Mouse (Mus musculus) embryonic facial prominence, embryonic 15.5 days (tissue): ENCODE measurements around the gene Hrc. TPM values are rescaled to one million over a fixed set of nuclear protein-coding genes. Genes with fewer than 3 reads are reported as not detected.
A peak's percentile ranks its signal among the peaks of the same experiment; 100 is the strongest.
"Not testable (repeated sequence)": the region's sequence is repeated elsewhere in the genome, so short reads cannot be mapped to it uniquely, and the experiment has no call there.

Experiments
- ATAC-seq: fragments of 200-750 bp; cut with Nextera tagmentation; 2 replicates; pipeline ENCODE4 v1.8.0; 2017; ENCODE audit warnings: low read depth, moderate TSS enrichment; ENCODE audit not compliant: insufficient number of reproducible peaks, low FRiP score, low TSS enrichment
- H3K27ac ChIP-seq: fragments of 300-500 bp; sonication (generic); replicated peaks from 2 replicates; pipeline ENCODE4 v1.5.1; 2015; ENCODE audit warnings: mild to moderate bottlenecking, inconsistent platforms
- H3K27me3 ChIP-seq: fragments of 300-500 bp; sonication (generic); 2 replicates; pipeline ENCODE4 v1.6.1; 2015; ENCODE audit warnings: inconsistent platforms
- H3K36me3 ChIP-seq: fragments of 300-500 bp; sonication (generic); 2 replicates; pipeline ENCODE4 v1.6.1; 2015; ENCODE audit warnings: mild to moderate bottlenecking, inconsistent platforms
- H3K4me1 ChIP-seq: fragments of 300-500 bp; sonication (generic); 2 replicates; pipeline ENCODE4 v1.6.1; 2015; ENCODE audit warnings: inconsistent platforms
- H3K4me2 ChIP-seq: fragments of 300-500 bp; sonication (generic); replicated peaks from 2 replicates; pipeline ENCODE4 v1.6.1; 2015; ENCODE audit warnings: mild to moderate bottlenecking, inconsistent platforms
- H3K4me3 ChIP-seq: fragments of 300-500 bp; sonication (generic); replicated peaks from 2 replicates; pipeline ENCODE4 v1.5.1; 2015; ENCODE audit warnings: mild to moderate bottlenecking, inconsistent platforms
- H3K9ac ChIP-seq: fragments of 300-500 bp; sonication (generic); 2 replicates; pipeline ENCODE4 v1.6.1; 2015; ENCODE audit warnings: inconsistent platforms
- H3K9me3 ChIP-seq: fragments of 300-500 bp; sonication (generic); replicated peaks from 2 replicates; pipeline ENCODE4 v1.6.1; 2016; ENCODE audit warnings: inconsistent platforms
- WGBS: fragments of 180-500 bp; shearing (Covaris S2); methylation state at CpG from one replicate; pipeline ENCODE4 v1.1.7; 2015; 5-methylcytosine and 5-hydroxymethylcytosine counted together
- polyA plus RNA-seq: library from polyadenylated mRNA; unstranded; fragments of >200 nt; fragmentation: Nextera tagmentation; extraction: Ambion mirVana; gene quantifications from 2 replicates; pipeline ENCODE4 v1.2.1, GENCODE M21; 2015

Hrc gene
- polyA plus RNA-seq, 1 experiment from 2014 or later: 8.7 TPM

- ATAC-seq: no peak
These were observed 18.0 kb downstream of the Hrc start for GRCm38 (mm10) chr7:45353041-45353440.

GRCm38 (mm10) chr7:45355318-45356020 lies 20.4 kb downstream of the Hrc start:
- H3K4me1 ChIP-seq: no peaks in the 10 kb centered on the region
- H3K4me2 ChIP-seq: no peak overlapping the region
- H3K4me3 ChIP-seq: no peak overlapping the region
- no peaks in the 10 kb centered on the region for H3K9me3 ChIP-seq
- H3K9ac ChIP-seq: no peak overlapping the region
- peaks cover 10% of the 10 kb centered on the region; the same call in 1 of the 2 replicates for H3K36me3 ChIP-seq
- no peak overlapping the region for H3K27ac ChIP-seq
- no peak for ATAC-seq
- no peaks in the 10 kb centered on the region for H3K27me3 ChIP-seq
- WGBS: 71% methylated on average over 15 of the region's 15 CpGs

More at GRCm38 (mm10) chr7:45353041-45353440, 18.0 kb downstream of the Hrc start:
- Histone ChIP-seq H3K4me3 (no peak overlapping the region), H3K4me1 (no peaks in the 10 kb centered on the region), H3K4me2 (no peak overlapping the region), H3K36me3 (peaks cover 10% of the 10 kb centered on the region), H3K9me3 (no peaks in the 10 kb centered on the region), H3K27me3 (no peaks in the 10 kb centered on the region), H3K27ac (no peak overlapping the region), H3K9ac (no peak overlapping the region)
- 21% methylated on average over 5 of the region's 5 CpGs for WGBS

- Histone ChIP-seq H3K9me3 (no peaks in the 10 kb centered on the region), H3K9ac (no peak overlapping the region), H3K4me2 (no peak overlapping the region), H3K4me3 (no peak overlapping the region), H3K27me3 (peaks cover 2% of the 10 kb centered on the region; the same call in 1 of the 2 replicates), H3K36me3 (peaks cover 10% of the 10 kb centered on the region; the same call in 1 of the 2 replicates), H3K27ac (no peak overlapping the region), H3K4me1 (peaks cover 2% of the 10 kb centered on the region)
- ATAC-seq: no peak
- WGBS: 48% methylated on average over 13 of the region's 13 CpGs
These were observed 21.0 kb downstream of the Hrc start for GRCm38 (mm10) chr7:45356087-45356486.

GRCm38 (mm10) chr7:45359081-45359480 lies 24.0 kb downstream of the Hrc start:
- H3K9me3 ChIP-seq, ATAC-seq, H3K36me3 ChIP-seq, H3K27ac ChIP-seq, H3K4me2 ChIP-seq, H3K9ac ChIP-seq, H3K4me3 ChIP-seq: not testable (repeated sequence)
- H3K27me3 ChIP-seq: peaks cover 25% of the 10 kb centered on the region; the same call in 1 of the 2 replicates
- WGBS: 65% methylated on average over 11 of the region's 11 CpGs
- peaks cover 21% of the 10 kb centered on the region for H3K4me1 ChIP-seq

GRCm38 (mm10) chr7:45360404-45361125 lies 25.5 kb downstream of the Hrc start:
- peaks cover 3% of the 10 kb centered on the region; the same call in 1 of the 2 replicates for H3K36me3 ChIP-seq
- no peak overlapping the region for H3K27ac ChIP-seq
- peak; percentile 26; the same call in 1 of the 2 replicates for ATAC-seq
- WGBS: 50% methylated on average over 18 of the region's 18 CpGs
- H3K4me2 ChIP-seq: peak overlapping the region; percentile 83; the same call in 1 of the 2 replicates
- H3K4me3 ChIP-seq: 0 out of 2 replicates have a peak overlapping the region, but pooled peaks have one; percentile 50
- H3K4me1 ChIP-seq: peaks cover 23% of the 10 kb centered on the region
- no peaks in the 10 kb centered on the region for H3K9me3 ChIP-seq
- H3K9ac ChIP-seq: no peak overlapping the region
- H3K27me3 ChIP-seq: peaks cover 35% of the 10 kb centered on the region; the same call in 1 of the 2 replicates

- H3K4me2 ChIP-seq: peak overlapping the region; percentile 83
- peaks cover 3% of the 10 kb centered on the region; the same call in 1 of the 2 replicates for H3K36me3 ChIP-seq
- H3K9me3 ChIP-seq: no peaks in the 10 kb centered on the region
- H3K4me1 ChIP-seq: peaks cover 30% of the 10 kb centered on the region
- peak overlapping the region; percentile 50 for H3K4me3 ChIP-seq
- peaks cover 39% of the 10 kb centered on the region; the same call in 1 of the 2 replicates for H3K27me3 ChIP-seq
- ATAC-seq: peak; percentile 88
- no peak overlapping the region; the same call in 1 of the 2 replicates for H3K27ac ChIP-seq
- 1% methylated on average over 43 of the region's 43 CpGs for WGBS
- H3K9ac ChIP-seq: peak overlapping the region; percentile 26
These were observed 26.2 kb downstream of the Hrc start for GRCm38 (mm10) chr7:45361243-45361804.

GRCm38 (mm10) chr7:45362801-45363200 lies 27.7 kb downstream of the Hrc start:
- H3K4me3 ChIP-seq: no peak overlapping the region
- no peaks in the 10 kb centered on the region for H3K36me3 ChIP-seq
- H3K27me3 ChIP-seq: peaks cover 39% of the 10 kb centered on the region; the same call in 1 of the 2 replicates
- H3K27ac ChIP-seq: no peak overlapping the region
- no peaks in the 10 kb centered on the region for H3K9me3 ChIP-seq
- no peak overlapping the region for H3K9ac ChIP-seq
- peaks cover 39% of the 10 kb centered on the region for H3K4me1 ChIP-seq
- ATAC-seq: no peak
- H3K4me2 ChIP-seq: no peak overlapping the region
- WGBS: 6% methylated on average over 13 of the region's 13 CpGs

- WGBS: 88% methylated on average over 2 of the region's 2 CpGs
- ATAC-seq: no peak
- H3K27me3 ChIP-seq: peaks cover 49% of the 10 kb centered on the region
- H3K9me3 ChIP-seq: no peaks in the 10 kb centered on the region
- no peak overlapping the region for H3K9ac ChIP-seq
- H3K4me2 ChIP-seq: no peak overlapping the region
- no peak overlapping the region for H3K4me3 ChIP-seq
- peaks cover 43% of the 10 kb centered on the region for H3K4me1 ChIP-seq
- H3K27ac ChIP-seq: 0 out of 2 replicates have a peak overlapping the region, but pooled peaks have one; percentile 44
- H3K36me3 ChIP-seq: no peaks in the 10 kb centered on the region
These were observed 28.9 kb downstream of the Hrc start for GRCm38 (mm10) chr7:45363983-45364382.

- H3K27me3 ChIP-seq: peaks cover 58% of the 10 kb centered on the region
- no peaks in the 10 kb centered on the region for H3K9me3 ChIP-seq
- 0 out of 2 replicates have a peak overlapping the region, but pooled peaks have one; percentile 41 for H3K27ac ChIP-seq
- H3K4me3 ChIP-seq: peak overlapping the region; percentile 70
- no peak for ATAC-seq
- H3K36me3 ChIP-seq: no peaks in the 10 kb centered on the region
- WGBS: 5% methylated on average over 34 of the region's 35 CpGs
- H3K9ac ChIP-seq: peak overlapping the region; percentile 52
- H3K4me1 ChIP-seq: peaks cover 55% of the 10 kb centered on the region
- peak overlapping the region; percentile 98 for H3K4me2 ChIP-seq
These were observed 30.9 kb downstream of the Hrc start for GRCm38 (mm10) chr7:45365742-45366651.

- WGBS: 2% methylated on average over 22 of the region's 26 CpGs
- 0 out of 2 replicates have a peak, but pooled peaks have one; percentile 4 for ATAC-seq
These were observed 31.5 kb downstream of the Hrc start, which contains the start of gene Ppfia3 for GRCm38 (mm10) chr7:45366652-45367019. Ppfia3 (minus strand) TSS chr7:45367019.

More at GRCm38 (mm10) chr7:45366652-45367019, 31.5 kb downstream of the Hrc start, which contains the start of gene Ppfia3:
- Histone ChIP-seq H3K27me3 (peaks cover 52% of the 10 kb centered on the region), H3K4me2 (peak within 1 kb of the TSS; percentile 98), H3K9me3 (no peaks in the 10 kb centered on the region), H3K36me3 (no peaks in the 10 kb centered on the region), H3K4me3 (peak within 1 kb of the TSS; percentile 70), H3K9ac (peak within 1 kb of the TSS; percentile 52), H3K4me1 (peaks cover 49% of the 10 kb centered on the region), H3K27ac (peak within 1 kb of the TSS; percentile 78)
